Mouse (Mus musculus): ENCODE measurements around the gene Lamtor5.

DNA sequence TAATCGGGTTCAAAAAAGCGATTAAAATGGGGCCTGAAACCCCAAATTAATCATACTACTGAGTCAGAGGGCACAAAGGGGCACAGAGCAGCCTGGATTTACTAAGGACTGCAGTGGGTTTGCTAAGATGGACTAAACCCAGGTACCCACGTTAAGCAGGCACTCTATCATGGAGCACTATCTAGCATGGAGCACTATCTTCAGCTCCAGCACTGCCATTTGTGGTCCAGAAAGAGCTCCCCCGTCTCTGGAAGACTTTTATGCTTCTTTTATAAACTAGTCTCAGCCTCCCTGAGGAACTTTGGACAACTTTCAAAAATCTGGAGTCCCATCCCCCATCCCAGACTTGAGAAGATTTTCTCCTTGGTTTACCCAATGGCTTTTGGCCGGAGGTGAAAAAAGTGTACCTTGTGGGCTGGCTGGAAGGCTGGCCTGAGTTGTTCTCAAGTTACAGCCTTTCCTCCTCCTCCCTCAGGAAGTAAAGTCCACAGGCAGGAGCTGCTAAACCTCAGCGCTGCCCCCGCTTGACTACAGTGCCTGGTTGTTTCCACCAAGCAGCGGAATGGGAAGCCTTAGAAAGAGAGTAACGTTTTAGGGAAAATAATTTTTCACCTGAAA lies 12.2 kb downstream of the Lamtor5 start, which contains the start of gene Slc16a4:
- no peak for TF ChIP-seq CTCF (IDR thresholded peaks at IDR 0.05; ENCODE audit: low read depth)
- TF ChIP-seq EP300 (IDR thresholded peaks at IDR 0.05; ENCODE audit: low read depth), result no peak
